Mouse (Mus musculus): ENCODE results near the gene Elof1.
"Not testable (repeated sequence)": the region's sequence is repeated elsewhere in the genome, so short reads cannot be mapped to it uniquely, and the experiment has no call there.

The Elof1 gene

GRCm38 (mm10) chr9:22116740-22117426 is at the start of gene Elof1:
Gene Elof1, minus strand, starts transcription at chr9:22117172.
- peak; percentile 95 for DNase-seq (ENCODE audit: low spot score)

DNA sequence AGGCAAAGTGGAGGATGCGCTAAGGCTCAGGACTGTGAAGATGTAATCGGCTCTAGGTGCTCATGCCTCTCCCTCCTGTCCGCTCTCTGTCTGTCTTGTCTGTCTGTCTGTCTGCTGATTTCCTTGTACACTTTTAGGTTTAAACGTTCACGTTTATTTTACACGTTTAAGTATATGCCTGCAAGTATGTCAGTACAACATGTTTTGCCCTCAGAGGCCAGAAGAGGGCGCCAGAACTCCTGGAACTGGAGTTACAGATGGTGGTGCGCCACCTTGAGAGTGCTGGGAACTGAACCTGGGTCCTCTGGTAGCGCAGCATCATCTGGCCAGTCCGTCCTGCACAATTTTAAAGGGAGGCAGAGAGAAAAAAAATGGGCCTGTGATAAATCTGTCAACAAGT is 49.7 kb upstream of the Elof1 start:
- DNase-seq (ENCODE audit: low spot score): no peak

GRCm38 (mm10) chr9:22165964-22166363 is 49.0 kb upstream of the Elof1 start:
- no peak for DNase-seq (ENCODE audit: low spot score)

DNA sequence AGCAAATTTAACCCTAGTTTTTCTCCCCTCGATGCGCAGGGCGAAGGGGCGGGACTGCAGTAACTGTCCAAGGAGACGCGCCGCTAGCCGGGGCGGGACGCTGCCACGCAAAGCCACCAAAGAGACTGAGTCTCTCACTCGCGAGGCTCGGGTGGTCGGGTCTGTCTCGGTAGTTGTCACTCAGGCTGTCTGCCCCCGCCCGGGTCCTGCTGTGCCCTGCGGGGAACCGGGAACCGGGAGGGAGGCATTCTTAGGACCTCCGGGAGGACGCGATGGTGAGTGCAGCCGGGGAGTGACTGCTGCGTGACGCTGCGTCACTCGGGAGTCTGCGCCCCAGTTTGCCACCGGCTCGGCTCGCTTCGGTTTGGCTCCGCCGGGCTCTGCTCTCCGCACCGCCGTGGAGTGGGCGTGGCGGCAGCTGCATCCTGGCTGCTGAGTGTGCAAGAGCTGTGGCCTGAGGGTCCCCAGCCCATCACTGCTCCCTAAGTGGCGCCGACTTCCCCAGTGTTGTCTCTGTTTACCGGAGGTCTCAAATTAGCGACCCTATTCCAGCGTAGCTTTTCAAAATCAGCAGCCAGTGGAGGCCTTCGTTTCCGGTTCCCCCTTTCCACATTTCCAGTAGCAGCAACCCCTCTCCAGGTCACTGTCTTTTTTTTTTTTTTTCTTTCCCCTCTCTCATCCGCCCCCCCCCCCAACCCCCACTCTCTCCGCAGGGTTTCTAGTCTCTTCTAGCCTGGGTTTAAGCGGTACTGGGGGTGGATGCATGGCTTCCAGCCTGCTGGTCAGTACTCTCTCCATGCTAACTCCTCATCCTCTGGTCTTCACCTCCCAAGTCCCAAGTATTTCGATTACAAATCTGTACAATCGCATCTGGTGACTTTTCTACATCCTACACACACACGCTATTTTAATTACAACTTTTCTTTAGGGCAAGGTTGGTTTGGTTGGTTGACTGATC is 48.0 kb upstream of the Elof1 start:
- DNase-seq (ENCODE audit: low spot score): peak; percentile 34

DNA sequence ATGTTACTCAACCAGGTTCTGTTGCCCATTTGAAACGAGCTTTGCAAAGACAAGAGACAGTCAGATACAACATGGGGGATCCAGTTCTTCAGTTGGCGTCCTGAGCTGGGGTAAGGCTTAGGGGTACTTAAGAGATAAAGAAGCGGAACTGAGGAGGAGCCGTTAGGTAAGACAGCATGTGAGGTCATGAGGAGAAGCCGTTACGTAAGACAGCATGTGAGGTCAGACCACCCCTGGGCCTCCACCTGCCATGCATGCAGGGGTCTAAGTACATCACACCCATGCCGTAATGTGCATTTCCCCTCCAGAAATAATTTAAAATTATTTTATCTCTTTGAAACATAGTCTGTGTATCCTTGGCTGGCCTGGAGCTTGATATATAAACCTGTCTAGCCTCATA is 45.9 kb upstream of the Elof1 start:
- DNase-seq (ENCODE audit: low spot score): no peak

- no peak for DNase-seq (ENCODE audit: low spot score)
These were observed 45.3 kb upstream of the Elof1 start for GRCm38 (mm10) chr9:22162305-22162704.

DNA sequence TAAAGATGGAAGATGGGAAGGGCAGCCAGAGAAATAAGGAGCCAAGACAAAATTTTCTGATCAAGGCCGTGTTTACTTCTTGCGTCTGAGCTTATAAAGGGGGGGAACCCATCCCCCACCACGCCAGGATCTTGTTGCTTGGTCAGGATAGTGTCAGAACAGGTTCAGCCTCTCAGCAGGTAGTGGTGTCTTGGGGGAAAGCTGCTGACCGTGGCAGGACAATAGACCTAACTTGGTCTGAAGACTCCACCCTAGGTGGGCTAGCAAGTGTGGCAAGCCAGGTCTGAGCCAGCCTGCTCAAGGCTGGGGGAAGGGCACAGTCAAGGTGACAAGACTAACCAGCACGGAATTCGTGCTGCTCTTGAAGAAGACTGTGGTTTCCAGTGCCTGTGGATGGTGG is 44.3 kb upstream of the Elof1 start:
- DNase-seq (ENCODE audit: low spot score): no peak

- no peak for DNase-seq (ENCODE audit: low spot score)
These were observed 40.7 kb upstream of the Elof1 start for GRCm38 (mm10) chr9:22157516-22158265.

GRCm38 (mm10) chr9:22156497-22157245 is 39.7 kb upstream of the Elof1 start, which contains the start of gene Pigyl:
Gene Pigyl, plus strand, starts transcription at chr9:22156846.
- peak; percentile 97 for DNase-seq (ENCODE audit: low spot score)

GRCm38 (mm10) chr9:22155614-22156013 is 38.6 kb upstream of the Elof1 start:
- DNase-seq (ENCODE audit: low spot score): peak; percentile 75

DNA sequence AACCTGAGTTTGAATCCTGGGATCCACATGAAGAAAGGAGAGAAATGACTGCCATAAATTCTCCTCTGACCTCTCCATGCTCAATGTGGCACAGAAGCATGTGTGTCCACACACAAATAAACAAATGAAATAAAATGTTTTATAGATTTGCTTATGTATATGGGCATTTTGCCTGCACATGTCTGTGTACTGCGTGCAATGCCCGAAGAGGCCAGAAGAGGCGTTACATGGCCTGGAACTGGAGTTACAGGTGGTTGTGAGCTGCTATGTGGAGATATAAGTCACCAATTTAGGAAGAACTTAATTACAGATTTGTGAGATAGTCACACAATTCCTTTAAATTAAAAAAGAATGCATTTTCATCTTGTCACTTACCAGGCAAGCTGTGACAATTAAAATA is 36.8 kb upstream of the Elof1 start:
- no peak for DNase-seq (ENCODE audit: low spot score)

- no peak for DNase-seq (ENCODE audit: low spot score)
These were observed 34.0 kb upstream of the Elof1 start for GRCm38 (mm10) chr9:22150946-22151345.

DNA sequence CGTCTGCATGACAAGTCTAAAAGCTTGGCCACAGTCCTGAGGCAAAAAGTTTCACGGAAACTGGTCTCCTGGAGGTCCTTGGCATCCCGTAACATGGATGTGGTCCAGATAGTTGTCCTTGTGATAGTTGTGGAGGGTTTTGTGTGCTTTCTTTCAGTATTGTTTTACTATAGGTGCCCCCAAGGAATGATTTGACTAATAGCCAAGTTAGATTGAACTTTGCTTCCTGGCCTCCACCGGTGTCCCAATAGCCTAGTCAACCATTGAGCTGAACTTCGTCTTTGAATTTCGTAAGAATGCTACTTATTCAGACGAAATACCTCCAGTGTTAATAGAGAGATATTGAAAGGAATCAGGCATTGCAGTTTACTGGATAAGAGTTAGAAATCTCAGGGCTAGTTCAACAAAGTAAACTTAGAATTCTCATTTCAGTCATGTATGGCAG is 33.3 kb upstream of the Elof1 start:
- DNase-seq (ENCODE audit: low spot score): not testable (repeated sequence)

- no peak for DNase-seq (ENCODE audit: low spot score)
These were observed 32.7 kb upstream of the Elof1 start for GRCm38 (mm10) chr9:22149426-22150248.

DNA sequence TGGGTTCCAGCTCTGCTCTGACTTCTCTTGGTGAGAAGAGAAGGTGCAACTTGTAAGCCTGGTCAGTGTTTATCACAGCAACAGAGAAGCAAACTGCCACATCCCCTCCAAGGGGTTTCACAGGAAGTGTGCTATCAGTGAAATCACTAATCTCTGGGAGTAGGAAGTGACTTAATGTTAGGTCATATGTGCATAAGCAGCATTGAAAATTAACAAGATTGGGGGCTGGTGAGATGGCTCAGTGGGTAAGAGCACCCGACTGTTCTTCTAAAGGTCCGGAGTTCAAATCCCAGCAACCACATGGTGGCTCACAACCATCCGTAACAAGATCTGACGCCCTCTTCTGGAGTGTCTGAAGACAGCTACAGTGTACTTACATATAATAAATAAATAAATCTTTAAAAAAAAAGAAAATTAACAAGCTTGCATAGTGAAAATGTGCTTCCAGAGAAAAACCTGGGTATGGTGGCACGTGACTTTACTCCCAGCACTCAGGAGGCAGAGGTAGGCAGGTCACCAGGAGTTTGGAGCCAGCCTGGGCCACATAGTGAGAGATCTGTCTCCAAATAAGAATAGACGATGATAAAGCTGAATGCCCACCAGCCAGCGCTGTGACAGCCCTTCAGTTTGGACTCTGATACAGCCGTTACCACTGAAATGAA is 27.5 kb upstream of the Elof1 start:
- DNase-seq (ENCODE audit: low spot score): no peak

- DNase-seq (ENCODE audit: low spot score): peak; percentile 87
These were observed 26.4 kb upstream of the Elof1 start for GRCm38 (mm10) chr9:22143108-22144037.

- no peak for DNase-seq (ENCODE audit: low spot score)
These were observed 22.8 kb upstream of the Elof1 start for GRCm38 (mm10) chr9:22139746-22140145.

GRCm38 (mm10) chr9:22138480-22138879 is 21.5 kb upstream of the Elof1 start:
- no peak for DNase-seq (ENCODE audit: low spot score)

All from T-cell, adult 2 months (primary cell).